Mouse (Mus musculus): ENCODE results near the gene Usp46.

The Usp46 gene

GRCm38 (mm10) chr5:74067831-74068713, at the start of gene Usp46:
TSS of gene Usp46 (minus strand) at chr5:74068431.
- DNase-seq, result peak; percentile 79

- DNase-seq, result no peak
Measured at GRCm38 (mm10) chr5:74113961-74114689, 45.9 kb upstream of the Usp46 start.

GRCm38 (mm10) chr5:74105445-74105844, 37.2 kb upstream of the Usp46 start:
- DNase-seq, result no peak

GRCm38 (mm10) chr5:74101761-74102160, 33.5 kb upstream of the Usp46 start:
- DNase-seq, result no peak

- no peak for DNase-seq
Measured at GRCm38 (mm10) chr5:74099046-74099445, 30.8 kb upstream of the Usp46 start.

- DNase-seq, result no peak
Measured at GRCm38 (mm10) chr5:74097854-74098220, 29.6 kb upstream of the Usp46 start.

- no peak for DNase-seq
Measured at GRCm38 (mm10) chr5:74097116-74097853, 29.1 kb upstream of the Usp46 start.

- no peak for DNase-seq
Measured at GRCm38 (mm10) chr5:74096060-74096459, 27.8 kb upstream of the Usp46 start.

GRCm38 (mm10) chr5:74095611-74096010, 27.4 kb upstream of the Usp46 start:
- DNase-seq, result no peak

- no peak for DNase-seq
Measured at GRCm38 (mm10) chr5:74094841-74095437, 26.7 kb upstream of the Usp46 start.

GRCm38 (mm10) chr5:74093556-74094428, 25.6 kb upstream of the Usp46 start:
- peak; percentile 24 for DNase-seq

- DNase-seq, result peak; percentile 97
Measured at GRCm38 (mm10) chr5:74092833-74093555, 24.8 kb upstream of the Usp46 start.

GRCm38 (mm10) chr5:74092481-74092832, 24.2 kb upstream of the Usp46 start:
- no peak for DNase-seq

GRCm38 (mm10) chr5:74089643-74090042, 21.4 kb upstream of the Usp46 start:
- no peak for DNase-seq

- DNase-seq, result no peak
Measured at GRCm38 (mm10) chr5:74081756-74082155, 13.5 kb upstream of the Usp46 start.

GRCm38 (mm10) chr5:74078861-74079615, 10.8 kb upstream of the Usp46 start:
- DNase-seq, result no peak

GRCm38 (mm10) chr5:74078400-74078799, 10.2 kb upstream of the Usp46 start:
- DNase-seq, result no peak

- no peak for DNase-seq
Measured at GRCm38 (mm10) chr5:74077959-74078358, 9.7 kb upstream of the Usp46 start.

GRCm38 (mm10) chr5:74076759-74077158, 8.5 kb upstream of the Usp46 start:
- DNase-seq, result no peak

- DNase-seq, result peak; percentile 43
Measured at GRCm38 (mm10) chr5:74070564-74070963, 2.3 kb upstream of the Usp46 start.

Measured in cerebellum, adult 9-10 months (tissue).